Mouse (Mus musculus) WW6 (cell line): ENCODE measurements around the gene Col18a1.

Source experiments
- DNase-seq: peaks from one replicate; pipeline ENCODE4 v3.0.0-alpha.2; 2013; ENCODE audit warnings: low read depth, low spot score

The Col18a1 gene

DNA sequence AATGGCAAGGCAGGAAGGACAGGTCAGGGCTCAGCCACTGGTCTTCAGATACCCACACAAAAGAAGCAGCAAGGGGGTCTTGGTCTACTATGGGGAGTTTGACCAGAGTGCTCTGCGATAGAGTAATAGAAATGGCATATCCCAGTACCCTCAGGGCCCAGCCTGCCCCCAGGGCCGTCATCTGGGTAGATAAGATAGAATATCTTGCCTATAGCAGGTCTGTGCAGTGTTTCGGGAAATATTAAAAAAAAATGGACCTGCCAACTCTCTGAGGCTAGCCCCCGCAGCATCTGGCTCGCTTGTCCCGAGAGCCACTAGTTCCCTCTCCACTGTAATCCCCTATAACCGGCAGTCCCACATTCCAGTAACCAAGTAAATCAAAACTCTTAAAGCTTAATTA is 97.9 kb downstream of the Col18a1 start:
- DNase-seq, result no peak

DNA sequence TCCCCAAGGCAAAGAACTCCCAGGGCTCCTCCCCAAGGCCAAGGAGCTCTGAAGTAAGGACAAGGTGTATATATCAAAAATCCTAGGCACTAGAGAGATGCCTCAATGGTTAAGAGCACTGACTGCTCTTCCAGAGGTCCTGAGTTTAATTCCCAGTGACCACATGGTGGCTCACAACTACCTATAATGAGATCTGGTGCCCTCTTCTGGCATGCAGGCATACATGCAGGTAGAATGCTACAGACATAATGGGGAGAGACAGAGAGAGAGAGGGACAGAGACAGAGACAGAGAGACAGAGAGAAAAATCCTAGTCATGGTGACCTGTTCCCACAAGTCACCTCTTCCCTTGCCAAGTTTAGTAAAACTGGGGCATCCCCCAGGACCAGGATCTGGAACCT is 101.7 kb downstream of the Col18a1 start:
- no peak for DNase-seq

DNA sequence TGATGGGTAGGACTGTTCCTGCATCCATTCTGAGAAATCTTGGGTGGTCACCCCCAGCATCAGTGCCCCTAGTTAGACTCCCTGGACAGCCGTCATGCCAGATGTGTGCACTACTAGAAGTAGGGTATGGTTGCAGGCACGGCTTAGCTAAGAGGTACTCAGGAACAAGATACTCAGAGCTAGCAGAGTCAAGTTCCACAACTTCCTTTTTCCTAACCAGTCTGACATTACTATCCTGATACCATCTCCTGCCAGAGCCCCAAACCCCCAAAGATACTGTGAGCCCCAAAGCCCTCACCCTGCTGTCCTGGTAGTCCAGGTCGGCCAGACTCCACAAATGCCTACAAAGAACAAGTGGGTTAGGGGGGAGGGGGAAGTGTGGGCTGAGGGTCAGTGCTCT is 102.1 kb downstream of the Col18a1 start:
- no peak for DNase-seq

DNA sequence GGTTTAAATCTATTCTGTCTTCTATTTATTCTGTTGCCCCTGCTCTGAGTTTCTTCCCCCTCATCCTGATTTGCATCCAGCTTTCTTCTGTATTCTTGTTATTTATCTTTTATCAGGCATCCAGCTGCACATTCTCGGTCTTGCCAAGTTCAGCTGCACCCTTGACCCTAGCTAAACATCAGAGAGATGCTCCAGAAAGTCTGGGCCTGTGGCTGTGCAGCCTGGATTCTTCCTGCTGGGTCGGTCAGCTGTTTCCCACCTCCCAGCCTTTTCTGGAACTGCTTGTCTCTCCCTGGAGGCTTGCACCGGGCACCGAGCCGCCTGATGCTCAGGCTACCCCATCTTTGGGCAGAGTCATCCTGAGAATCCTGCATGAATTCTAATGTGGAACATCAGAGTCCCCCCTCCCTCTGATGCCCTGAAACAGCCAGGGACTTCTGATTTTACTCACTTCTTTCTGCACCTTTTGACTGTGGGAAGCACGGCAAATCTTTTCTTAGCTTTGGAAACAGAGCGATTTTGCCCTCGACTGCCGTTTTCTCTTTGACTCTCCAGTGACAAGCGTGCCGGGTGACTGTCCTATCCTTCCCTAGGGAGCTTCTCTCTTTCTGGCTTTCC is 103.8 kb downstream of the Col18a1 start:
- DNase-seq, result no peak

DNA sequence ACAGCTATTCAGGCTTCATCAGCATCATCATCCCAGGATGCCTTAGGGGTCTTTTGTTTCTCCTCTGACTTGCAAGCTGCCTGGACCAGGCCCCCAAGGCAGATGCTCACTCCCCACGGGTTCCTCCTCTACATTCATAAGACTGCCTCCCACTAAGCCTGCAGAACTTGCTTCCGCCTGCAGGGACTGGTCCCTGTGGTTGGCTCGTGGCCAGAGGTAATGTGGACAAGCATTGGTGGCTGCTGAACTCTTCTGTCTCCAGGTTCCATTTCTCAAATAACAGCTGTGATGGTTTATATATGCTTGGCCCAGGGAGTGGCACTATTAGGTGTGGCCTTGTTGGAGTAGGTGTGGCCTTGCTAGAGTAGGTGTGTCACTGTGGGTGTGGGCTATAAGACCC is 104.9 kb downstream of the Col18a1 start:
- DNase-seq, result no peak

DNA sequence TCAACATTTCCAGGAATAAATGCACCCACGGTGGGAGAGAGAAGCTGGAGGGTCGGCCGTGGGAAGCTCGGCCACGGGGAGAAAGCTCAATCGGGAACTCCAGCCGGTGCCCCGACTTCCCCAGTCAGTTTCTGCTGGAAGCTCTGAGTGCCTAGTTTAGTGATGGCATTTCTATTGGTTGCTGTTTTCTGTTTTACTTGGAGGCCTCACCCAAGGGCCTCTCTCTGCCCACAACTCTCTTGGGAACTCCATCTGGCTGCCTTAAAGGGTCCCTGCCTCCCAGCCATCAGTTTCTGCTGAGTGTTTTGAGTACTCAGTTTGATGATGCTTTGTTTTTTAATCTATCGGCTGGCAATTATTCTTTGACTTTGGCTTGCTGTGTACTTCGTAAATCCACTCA is 109.6 kb downstream of the Col18a1 start:
- DNase-seq, result no peak

DNA sequence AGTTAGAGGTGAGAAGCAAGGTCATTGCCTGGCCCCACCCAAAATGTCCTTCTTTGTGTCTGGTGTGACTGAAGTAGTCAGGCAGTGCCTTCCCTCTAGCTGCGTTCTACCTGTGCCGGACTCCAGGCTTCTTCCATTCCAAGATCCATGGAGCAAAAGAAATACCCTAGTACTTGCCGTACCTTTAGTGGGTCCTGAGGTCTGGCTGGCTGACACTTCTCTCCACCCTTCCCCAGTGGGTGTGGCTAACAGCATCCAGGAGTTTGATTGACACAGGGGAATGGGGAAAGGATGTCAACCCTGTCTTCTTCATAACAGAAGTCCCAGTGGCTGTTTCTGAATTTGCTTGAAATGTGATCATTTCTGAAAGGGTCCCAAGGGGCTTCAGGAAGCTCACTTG is 117.7 kb downstream of the Col18a1 start:
- DNase-seq, result no peak

DNA sequence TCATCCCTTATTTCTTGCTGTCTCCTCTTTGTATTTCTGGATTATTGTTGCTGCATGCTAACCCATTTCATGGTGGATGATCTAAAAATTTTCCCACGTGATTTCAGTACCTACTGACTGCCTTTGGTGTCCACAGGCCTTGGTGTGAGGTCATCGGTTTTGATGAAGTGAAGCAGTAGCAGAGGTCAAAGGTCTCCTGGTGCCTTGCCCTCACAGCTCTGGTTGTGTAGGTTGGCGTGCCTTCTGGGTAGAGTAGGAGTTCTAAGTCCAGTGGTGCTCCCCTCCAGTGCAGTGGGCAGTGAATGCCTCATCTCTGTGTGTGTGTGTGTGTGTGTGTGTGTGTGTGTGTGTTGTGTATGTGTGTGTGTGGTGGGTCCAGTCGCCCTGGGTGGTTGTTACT is 118.2 kb downstream of the Col18a1 start:
- DNase-seq, result no peak

DNA sequence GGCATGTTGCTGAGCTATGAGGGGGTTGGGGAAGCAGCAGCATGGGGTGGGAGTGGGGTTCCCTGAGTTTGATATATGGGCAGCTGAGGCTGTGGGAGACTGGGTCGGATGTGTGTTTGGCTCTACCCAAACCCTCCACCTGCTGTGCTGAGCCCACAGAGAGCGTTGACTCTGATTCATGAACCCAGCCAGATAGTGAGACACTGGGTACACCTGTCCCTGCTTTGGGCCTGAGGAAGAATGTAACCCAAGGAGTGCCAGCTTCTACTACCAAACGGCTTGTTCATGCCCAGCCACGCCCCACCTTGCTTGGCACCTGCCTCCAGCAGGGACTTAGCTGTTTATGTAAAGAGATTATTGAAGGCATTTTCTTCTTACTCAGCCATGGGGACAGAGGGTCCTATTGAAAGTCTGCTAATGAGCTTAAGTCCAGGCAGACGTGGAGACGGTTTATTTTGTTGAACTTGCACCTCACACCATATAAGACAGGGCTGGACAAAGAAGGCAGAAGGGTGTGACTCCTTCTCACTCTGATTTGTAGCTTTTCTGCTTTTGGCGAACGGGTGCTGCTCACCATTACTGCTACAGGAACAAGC is 127.7 kb downstream of the Col18a1 start:
- no peak for DNase-seq

DNA sequence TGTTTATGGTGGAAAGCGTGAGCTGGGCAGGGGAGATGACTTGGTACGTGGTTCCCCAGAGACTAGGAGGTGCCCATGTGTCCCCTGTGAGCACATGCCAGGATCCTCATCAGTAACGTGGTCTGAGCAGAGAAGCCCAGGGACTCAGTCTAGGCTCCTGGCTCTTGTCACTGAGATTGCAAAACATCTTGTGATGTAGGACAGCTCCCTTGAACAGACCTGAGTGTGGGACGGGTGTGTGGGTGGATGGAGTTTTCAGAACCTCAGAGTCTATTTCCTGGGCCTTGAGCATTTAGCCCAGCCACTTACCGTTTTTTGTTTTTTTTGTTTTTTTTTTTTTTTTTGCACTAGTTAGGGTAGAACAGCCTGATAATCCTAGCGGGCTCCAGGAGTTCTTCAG is 130.9 kb downstream of the Col18a1 start:
- no peak for DNase-seq

DNA sequence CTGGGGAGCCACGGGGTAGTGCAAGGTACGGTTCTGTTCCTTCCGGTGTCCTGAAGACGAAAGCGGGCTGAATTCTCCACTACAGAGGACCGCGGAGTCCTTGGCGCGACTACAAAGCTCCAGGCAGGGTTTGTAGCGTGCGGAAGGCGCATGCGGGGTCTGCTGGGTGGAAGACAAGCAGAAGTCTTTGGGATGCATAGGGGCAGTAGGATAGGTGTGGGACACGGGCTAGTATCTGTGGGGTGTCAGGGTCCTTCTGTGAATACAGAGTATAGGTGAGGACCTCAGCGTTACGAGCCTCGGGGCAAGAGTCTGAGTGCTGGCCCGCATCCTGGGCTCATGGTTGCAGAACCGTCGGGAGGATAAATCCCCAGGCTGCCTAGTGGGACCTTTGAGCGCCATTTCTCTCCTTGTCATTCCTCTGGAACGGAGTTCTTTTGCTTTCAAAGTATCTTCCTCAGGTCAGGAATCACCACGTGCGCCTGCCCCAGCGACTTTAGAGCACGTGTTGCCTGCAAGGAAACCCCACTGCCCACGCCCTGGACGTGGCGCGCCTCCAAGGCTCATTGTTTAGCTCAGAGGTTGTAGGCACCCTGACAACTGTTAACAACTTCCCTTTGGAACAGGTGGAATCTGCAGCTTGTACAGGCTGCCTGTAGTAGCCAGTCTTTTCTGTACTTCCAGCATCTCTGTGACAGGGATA is 132.9 kb downstream of the Col18a1 start:
- DNase-seq, result no peak

DNA sequence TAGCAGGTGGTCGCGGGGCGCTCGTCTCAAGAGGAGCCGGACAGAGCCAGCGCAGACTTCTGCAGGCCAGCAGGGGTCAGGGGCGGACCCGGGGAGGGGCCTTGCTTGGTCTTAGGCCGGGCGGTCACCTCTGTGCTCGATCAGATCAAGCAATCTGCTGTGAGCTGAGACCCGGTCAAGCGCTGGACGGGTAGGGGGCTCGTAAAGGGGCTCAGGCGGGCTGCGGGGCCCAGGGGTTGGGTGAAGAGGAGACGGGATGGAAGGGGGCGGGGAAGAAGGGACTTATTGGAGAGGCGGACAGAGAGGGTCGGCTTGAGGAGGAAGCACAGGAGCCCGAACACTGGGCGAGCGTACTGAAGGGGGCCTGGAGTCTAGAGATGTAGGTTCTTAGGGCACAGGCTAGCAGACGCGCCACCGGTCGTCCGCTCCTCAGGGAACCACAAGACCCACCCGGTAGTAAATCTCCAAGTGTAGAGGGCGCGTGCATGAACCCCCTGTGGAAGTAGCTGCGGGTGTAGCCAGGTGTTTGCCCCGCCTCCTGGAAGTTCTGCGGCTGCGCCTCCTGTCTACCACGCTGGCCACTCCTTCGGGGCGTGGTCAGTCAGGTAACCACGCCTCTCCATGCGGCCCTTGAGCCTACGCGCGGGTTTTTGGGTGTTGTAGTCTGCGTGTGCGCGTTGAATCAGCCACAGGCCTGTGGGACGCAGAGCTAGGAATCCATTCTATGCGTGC is 133.6 kb downstream of the Col18a1 start:
- peak; percentile 89 for DNase-seq

DNA sequence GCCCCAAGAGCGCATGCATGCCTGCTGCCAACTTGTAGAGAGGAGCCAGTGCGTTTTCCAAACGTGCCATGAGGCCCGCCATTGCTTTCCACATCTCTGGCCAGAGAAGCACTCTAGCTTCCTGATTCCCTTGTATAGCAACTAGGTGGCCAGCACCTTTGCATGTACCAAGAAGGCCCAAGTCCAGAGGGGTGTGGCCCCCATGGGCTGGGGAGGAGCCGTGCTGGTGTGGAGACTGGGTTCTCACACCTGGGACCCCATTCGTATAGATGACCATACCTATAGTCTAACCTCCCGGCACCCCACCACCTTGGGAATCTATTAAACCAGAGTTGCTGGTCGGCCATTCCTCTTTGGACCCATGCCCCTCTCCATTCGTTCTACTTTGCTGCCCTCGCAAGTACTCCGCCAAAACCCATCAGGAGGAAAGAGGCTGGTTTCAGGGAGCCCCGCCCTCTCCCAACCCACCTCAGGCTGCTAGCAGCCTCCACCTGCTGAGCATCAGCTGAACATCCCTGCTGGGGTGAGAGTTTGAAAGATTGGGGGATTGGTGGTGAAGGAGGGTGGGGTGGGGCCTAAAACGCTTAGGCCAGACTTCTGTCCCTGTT is 134.5 kb downstream of the Col18a1 start, which contains the start of gene Slc19a1:
Gene Slc19a1, plus strand, starts transcription at position 474 of the 608 bp plus-strand sequence.
- no peak for DNase-seq

DNA sequence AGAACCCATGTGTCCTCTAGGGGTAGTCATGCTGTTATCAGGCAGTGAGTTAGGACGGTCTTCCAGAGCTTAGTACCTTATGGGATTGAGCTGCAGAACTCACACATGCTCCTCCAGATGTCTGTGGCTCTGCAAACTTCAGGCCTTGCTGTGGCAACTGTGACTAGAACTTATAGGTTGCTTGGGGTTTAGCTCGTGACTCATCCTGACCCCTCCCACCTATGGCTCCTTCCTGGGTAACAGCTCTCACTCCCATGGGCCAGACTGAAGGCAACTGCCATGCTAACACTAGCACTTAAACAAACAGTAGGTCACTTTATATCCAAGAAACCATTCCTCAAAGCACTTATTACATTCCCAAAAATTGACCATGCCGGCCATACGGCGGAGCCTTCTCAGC is 135.7 kb downstream of the Col18a1 start:
- no peak for DNase-seq

DNA sequence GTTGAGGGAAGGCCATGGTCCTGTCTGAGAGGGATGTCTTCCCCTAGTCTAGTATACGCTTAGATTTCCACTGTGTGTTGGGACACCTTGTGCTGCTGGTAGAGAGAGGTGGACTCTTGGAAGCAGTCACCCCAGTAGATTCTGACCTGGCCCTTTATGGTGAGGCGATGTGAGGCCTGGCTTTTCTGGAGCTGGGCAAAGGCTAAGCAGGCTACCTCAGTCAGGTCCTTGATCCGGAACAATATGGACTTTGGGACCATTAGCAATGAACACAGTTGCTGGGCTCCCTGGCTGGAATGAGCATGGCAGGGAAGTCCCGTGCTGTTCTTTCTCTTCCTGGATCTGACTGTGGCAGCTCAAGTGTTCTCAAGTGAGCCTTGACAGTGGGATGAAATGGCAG is 136.6 kb downstream of the Col18a1 start:
- DNase-seq, result no peak

DNA sequence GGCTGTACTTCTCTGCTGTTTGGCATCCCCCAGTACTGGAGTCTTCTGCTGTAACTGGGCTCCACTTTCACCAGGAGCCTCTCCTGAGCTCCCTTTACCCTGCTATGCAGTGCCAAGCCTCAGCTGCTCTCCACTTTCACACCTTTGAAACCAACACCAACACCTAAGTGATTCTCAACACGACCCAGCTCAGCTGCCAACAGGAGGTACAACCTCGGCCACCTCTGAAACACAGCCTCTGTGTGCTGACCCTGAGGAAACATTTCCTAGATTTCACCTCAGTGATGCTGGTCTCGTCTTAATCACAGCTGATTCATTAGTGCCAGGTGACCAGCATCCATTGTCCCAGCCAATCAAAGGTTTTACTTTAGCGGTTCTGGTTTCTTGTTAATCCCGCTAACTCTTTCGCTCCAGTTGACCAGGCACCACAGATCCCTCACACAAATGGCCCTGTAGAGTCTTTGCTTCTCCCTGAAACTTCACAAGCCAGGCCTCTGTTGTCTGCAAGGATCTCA is 137.5 kb downstream of the Col18a1 start:
- no peak for DNase-seq

DNA sequence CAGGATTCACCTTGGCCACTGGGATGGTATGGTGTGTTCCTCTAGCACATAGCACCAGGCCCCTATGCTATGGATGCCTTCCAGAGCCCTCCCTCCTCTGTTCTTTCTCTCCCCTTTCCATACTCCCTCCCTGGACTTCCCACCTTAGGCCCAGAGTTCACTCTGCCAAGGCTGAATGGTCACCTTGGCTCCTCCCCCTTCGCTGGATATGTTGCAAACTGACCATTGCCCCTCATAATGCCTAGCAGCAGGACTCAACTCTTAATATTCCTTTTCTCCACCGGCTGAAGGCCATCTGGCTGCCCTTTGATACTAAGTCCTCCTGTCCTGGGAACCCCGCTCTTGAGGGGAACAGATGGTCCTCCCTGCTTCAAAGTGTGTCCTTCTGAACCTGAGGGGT is 139.4 kb downstream of the Col18a1 start:
- DNase-seq, result no peak

DNA sequence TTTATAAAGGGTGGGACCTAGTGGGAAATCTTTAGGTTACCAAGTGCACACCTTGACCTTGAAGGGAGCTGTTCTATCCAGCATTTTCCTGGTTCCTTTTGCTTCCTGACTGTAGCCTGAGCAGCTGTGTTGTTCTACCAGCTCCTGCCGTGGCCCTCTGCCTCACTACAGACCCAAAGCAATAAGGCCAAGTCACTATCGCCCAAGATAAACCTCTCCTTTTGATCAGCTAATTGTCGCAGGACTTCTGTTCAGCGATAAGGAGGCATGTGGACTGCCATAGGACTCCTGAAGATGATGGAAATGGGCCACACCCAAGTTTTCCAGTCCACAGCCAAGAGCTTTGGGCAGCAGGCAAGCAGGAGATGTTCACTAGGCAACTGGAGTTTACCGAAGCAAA is 142.1 kb downstream of the Col18a1 start:
- DNase-seq, result no peak

DNA sequence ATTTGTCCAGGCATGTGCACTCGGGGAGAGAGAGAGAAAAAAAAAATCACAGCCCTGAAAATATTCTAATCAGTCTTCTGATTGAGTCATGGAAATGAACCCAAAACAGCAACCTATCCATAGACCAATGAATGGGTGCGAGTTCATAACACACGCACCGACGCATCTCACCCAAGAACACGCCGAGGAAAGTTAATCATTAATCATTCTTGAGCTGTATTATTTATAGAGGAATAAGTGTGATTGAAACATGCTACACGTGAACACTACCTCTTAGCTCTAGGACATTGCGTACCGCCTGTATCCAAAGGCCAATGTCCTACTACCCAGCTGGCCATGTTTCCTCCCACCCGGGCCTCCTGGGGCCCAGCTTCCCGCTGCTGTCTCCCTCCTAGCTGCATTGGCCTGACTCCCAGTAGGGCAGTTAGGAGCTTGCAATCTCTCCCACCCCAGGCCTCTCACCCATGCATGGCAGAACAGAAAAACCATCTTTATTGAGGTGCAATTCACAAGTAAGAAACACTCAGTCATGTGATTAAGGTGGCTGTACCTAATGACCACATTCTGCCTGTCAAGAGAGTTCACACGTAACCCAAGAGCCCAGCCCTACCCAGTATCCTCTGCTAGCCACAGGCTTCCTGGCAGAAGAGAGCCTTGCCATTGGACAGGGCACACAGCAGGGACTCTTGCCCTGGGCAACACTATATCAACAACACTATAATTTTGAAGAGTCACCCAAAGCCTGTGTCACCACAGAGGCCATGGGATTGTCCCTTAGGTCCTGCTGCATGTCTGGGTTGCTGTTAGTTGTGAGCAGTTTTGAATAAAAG is 143.8 kb downstream of the Col18a1 start:
- no peak for DNase-seq

DNA sequence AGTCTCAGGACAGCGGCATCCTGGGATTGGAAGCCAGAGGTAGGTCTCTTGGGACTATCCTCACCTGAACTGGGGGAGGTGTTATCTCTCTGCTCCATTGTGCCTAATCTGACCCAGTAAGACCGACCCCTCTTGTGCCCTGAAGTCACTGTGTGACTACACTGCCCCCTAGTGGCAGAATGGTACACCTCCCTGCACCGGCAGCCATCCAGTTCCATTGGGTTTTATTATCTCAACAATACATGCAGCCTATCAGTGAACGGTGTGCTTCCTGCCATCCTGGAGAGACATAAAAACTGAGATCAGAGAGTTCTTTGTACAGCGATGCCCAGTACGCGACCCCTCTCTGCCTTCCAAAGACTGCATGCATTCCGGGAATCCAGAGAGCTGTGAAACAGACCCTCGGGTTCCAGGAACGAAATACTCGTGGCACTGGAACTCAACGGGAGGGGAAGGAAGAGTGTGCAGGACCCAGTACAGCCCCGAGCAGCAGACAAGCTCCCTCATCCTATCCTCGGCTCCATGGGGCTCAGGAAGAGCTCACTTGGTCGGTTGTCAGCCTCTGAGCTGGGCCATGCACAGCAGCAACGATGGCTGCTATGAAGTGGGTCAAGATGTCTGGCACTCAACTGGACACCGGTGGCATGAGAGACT is 144.8 kb downstream of the Col18a1 start:
- DNase-seq, result peak; percentile 70
